Mouse (Mus musculus) urinary bladder, adult 18-20 months (tissue): ENCODE data around the gene Klhdc4.
A peak's percentile ranks its signal among the peaks of the same experiment; 100 is the strongest.

ENCODE experiments used
- DNase-seq, 2 experiments: peaks; one replicate each; pipeline ENCODE4 v3.0.0; 2022; ENCODE audit warnings: low spot score in 2 of 2, mixed read lengths in 2 of 2

Gene Klhdc4

DNA sequence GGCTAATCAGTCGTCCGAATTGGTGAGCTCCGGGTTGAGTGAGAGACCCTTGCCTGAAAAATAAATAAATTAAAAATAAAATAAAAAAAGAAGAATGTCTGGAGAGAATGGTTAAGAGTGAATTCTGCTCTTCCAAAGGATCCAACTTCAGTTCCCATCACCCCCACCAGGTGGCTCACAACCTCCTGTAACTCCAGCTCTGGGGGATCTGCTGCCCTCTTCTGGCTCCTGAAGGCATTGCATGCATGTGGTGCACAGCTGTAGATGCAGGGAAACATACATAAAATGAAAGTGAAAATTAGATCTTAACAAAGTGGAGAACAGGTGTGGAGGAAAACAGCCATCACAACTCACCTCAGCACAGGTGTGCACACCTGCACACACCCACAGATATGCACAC, 78.0 kb downstream of the Klhdc4 start:
- peak in 1 of 2 experiments; percentile 14 for DNase-seq

- DNase-seq, result no peak
Observed at GRCm38 (mm10) chr8:121750512-121750911, 78.9 kb downstream of the Klhdc4 start.

- DNase-seq, result no peak
Observed at GRCm38 (mm10) chr8:121749501-121749900, 79.9 kb downstream of the Klhdc4 start.
